29 mouse cellular contexts compared by ENCODE assay signal in the genomic region with DNA sequence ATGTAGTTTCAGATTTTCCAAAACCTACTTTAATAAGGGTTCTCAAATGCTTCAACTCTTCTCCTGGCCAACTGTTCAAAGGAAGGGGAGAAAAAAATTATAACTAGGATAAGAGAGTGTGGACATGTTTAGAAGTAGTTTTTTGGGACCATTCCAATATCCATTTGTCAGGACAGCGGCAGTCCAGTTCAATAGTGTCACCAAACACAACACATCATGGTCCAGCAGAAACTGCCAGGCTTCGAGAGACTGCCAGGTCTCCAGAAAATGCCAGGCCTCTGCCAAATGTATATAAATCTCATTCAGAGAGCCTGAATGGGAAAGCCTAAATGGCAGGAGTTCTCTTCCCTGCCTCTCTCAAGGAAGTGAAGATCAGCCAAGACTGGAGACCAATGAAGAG.
DNase-seq lines count a peak whose midpoint lies in the region; ATAC-seq and TF ChIP-seq lines count a peak whose summit lies in the region.
"Had no signal": no experiment of that assay in that cellular context is flagged by ENCODE, and none has a peak within 500 bp of the region (broad histone marks: within the 10 kb centered on the region; RNA-seq: fewer than 3 reads in every experiment).

No protein-coding gene starts in this region.

- H3K9me3 ChIP-seq in hindbrain, embryonic 16.5 days (ENCODE audit: control insufficient read depth, low read length), result no peaks in the 10 kb centered on the region
- H3K9me3 ChIP-seq in hindbrain, embryonic 14.5 days (ENCODE audit: control insufficient read depth, low read length), result no peaks in the 10 kb centered on the region
- no peaks in the 10 kb centered on the region for H3K9me3 ChIP-seq in midbrain, postnatal 0 days (ENCODE audit: low read length)
- H3K9me3 ChIP-seq in midbrain, embryonic 14.5 days (ENCODE audit: control insufficient read depth, low read length), result no peaks in the 10 kb centered on the region
- H3K9me3 ChIP-seq: embryonic facial prominence, embryonic 13.5 days; embryonic facial prominence, embryonic 15.5 days; forebrain, embryonic 10.5 days; forebrain, embryonic 12.5 days; G1E had no signal

- H3K4me1 ChIP-seq in hindbrain, embryonic 16.5 days (ENCODE audit: control insufficient read depth, insufficient read depth, low read depth, low read length), result no peaks in the 10 kb centered on the region
- H3K4me1 ChIP-seq in hindbrain, embryonic 14.5 days (replicated peaks; ENCODE audit: control insufficient read depth, insufficient read depth, low read length), result no peaks in the 10 kb centered on the region
- no peaks in the 10 kb centered on the region for H3K4me1 ChIP-seq in midbrain, postnatal 0 days (ENCODE audit: insufficient read depth, low read length)
- no peaks in the 10 kb centered on the region for H3K4me1 ChIP-seq in midbrain, embryonic 14.5 days (ENCODE audit: control insufficient read depth, insufficient read depth, low read length)
- H3K4me1 ChIP-seq: embryonic facial prominence, embryonic 13.5 days; embryonic facial prominence, embryonic 15.5 days; forebrain, embryonic 10.5 days; forebrain, embryonic 12.5 days had no signal

- no peak for DNase-seq in hindbrain, embryonic 14.5 days (ENCODE audit: low spot score)
- peak; percentile 1 for DNase-seq in left cerebral cortex, postnatal 4 days
- no peak for DNase-seq in left cerebral cortex, adult 9 months (ENCODE audit: low spot score in 2 of 2)
- peak; percentile 29 for DNase-seq in midbrain, postnatal 0 days (ENCODE audit: low spot score)
- no peak for DNase-seq in midbrain, embryonic 14.5 days
- DNase-seq: adrenal gland, adult 8-10 months; adrenal gland, postnatal 14 days; adrenal gland, postnatal 36 days; B cell, adult 2 months; cerebellum, adult 11 months; cerebellum, adult 18-20 months; cerebellum, adult 8-10 months; cerebellum, adult 9-11 months; cerebellum, postnatal 14 days; cerebellum, postnatal 36 days; embryo, embryonic 11 days had no signal

- no peaks in the 10 kb centered on the region for H3K36me3 ChIP-seq in hindbrain, embryonic 16.5 days (ENCODE audit: control insufficient read depth, insufficient read depth, low read length)
- no peaks in the 10 kb centered on the region for H3K36me3 ChIP-seq in hindbrain, embryonic 14.5 days (replicated peaks; ENCODE audit: control insufficient read depth, insufficient read depth)
- no peaks in the 10 kb centered on the region for H3K36me3 ChIP-seq in midbrain, postnatal 0 days (ENCODE audit: insufficient read depth, low read length)
- no peaks in the 10 kb centered on the region for H3K36me3 ChIP-seq in midbrain, embryonic 14.5 days (ENCODE audit: control insufficient read depth, insufficient read depth, low read length)
- H3K36me3 ChIP-seq: embryonic facial prominence, embryonic 13.5 days; embryonic facial prominence, embryonic 15.5 days; forebrain, embryonic 10.5 days; forebrain, embryonic 12.5 days; G1E had no signal

- H3K9ac ChIP-seq in hindbrain, embryonic 16.5 days (ENCODE audit: low read depth, low read length), result no peak overlapping the region
- no peak overlapping the region for H3K9ac ChIP-seq in hindbrain, embryonic 14.5 days
- no peak overlapping the region for H3K9ac ChIP-seq in midbrain, postnatal 0 days (replicated peaks; ENCODE audit: low read length, poor library complexity, severe bottlenecking)
- no peak overlapping the region for H3K9ac ChIP-seq in midbrain, embryonic 14.5 days (replicated peaks; ENCODE audit: low read length)
- H3K9ac ChIP-seq: embryonic facial prominence, embryonic 13.5 days; embryonic facial prominence, embryonic 15.5 days; forebrain, embryonic 12.5 days had no signal

- intact Hi-C loops in left cerebral cortex, postnatal 4 days (cut with DNase I), result no loop called here

- H3K4me2 ChIP-seq in hindbrain, embryonic 16.5 days (ENCODE audit: low read length), result no peak overlapping the region
- no peak overlapping the region for H3K4me2 ChIP-seq in hindbrain, embryonic 14.5 days (replicated peaks)
- H3K4me2 ChIP-seq in midbrain, postnatal 0 days (ENCODE audit: low read depth, low read length, poor library complexity, severe bottlenecking), result no peak overlapping the region
- H3K4me2 ChIP-seq in midbrain, embryonic 14.5 days (ENCODE audit: low read length), result no peak overlapping the region
- H3K4me2 ChIP-seq: embryonic facial prominence, embryonic 13.5 days; embryonic facial prominence, embryonic 15.5 days; forebrain, embryonic 12.5 days had no signal

- no peak overlapping the region for H3K27ac ChIP-seq in hindbrain, embryonic 16.5 days (ENCODE audit: low read depth, low read length)
- H3K27ac ChIP-seq in hindbrain, embryonic 14.5 days, result no peak overlapping the region
- no peak overlapping the region for H3K27ac ChIP-seq in midbrain, postnatal 0 days (ENCODE audit: low read depth, low read length)
- no peak overlapping the region for H3K27ac ChIP-seq in midbrain, embryonic 14.5 days (replicated peaks; ENCODE audit: low read depth, low read length)
- H3K27ac ChIP-seq: embryonic facial prominence, embryonic 13.5 days; embryonic facial prominence, embryonic 15.5 days; forebrain, embryonic 10.5 days; forebrain, embryonic 12.5 days had no signal

- H3K27me3 ChIP-seq in hindbrain, embryonic 16.5 days (replicated peaks; ENCODE audit: control insufficient read depth, insufficient read depth, low read length), result no peaks in the 10 kb centered on the region
- no peaks in the 10 kb centered on the region for H3K27me3 ChIP-seq in hindbrain, embryonic 14.5 days (ENCODE audit: control insufficient read depth, insufficient read depth, low read length)
- no peaks in the 10 kb centered on the region for H3K27me3 ChIP-seq in midbrain, postnatal 0 days (ENCODE audit: insufficient read depth, low read length)
- H3K27me3 ChIP-seq in midbrain, embryonic 14.5 days (ENCODE audit: control insufficient read depth, insufficient read depth, low read length), result no peaks in the 10 kb centered on the region
- H3K27me3 ChIP-seq: CH12.LX; embryonic facial prominence, embryonic 13.5 days; embryonic facial prominence, embryonic 15.5 days; forebrain, embryonic 12.5 days had no signal

- no peak for TF ChIP-seq CTCF in midbrain, postnatal 0 days (IDR thresholded peaks at IDR 0.05)

- ATAC-seq in hindbrain, embryonic 16.5 days, result peak; percentile 61; the same call in 1 of the 2 replicates
- no peak for ATAC-seq in hindbrain, embryonic 14.5 days (ENCODE audit: low FRiP score)
- ATAC-seq in midbrain, postnatal 0 days (ENCODE audit: low FRiP score), result no peak
- no peak for ATAC-seq in midbrain, embryonic 14.5 days (ENCODE audit: low FRiP score, low TSS enrichment)
- ATAC-seq: activated CD4-positive, CD25-positive, alpha-beta regulatory T cell, adult 4 months; CD4-positive, CD25-positive, alpha-beta regulatory T cell, adult 4 months; forebrain, embryonic 14.5 days; forebrain, embryonic 16.5 days; Patski had no signal

- H3K4me3 ChIP-seq in hindbrain, embryonic 16.5 days (ENCODE audit: low read length), result no peak overlapping the region
- H3K4me3 ChIP-seq in hindbrain, embryonic 14.5 days (replicated peaks; ENCODE audit: low read length), result no peak overlapping the region
- H3K4me3 ChIP-seq in midbrain, postnatal 0 days (ENCODE audit: low read depth, low read length), result no peak overlapping the region
- no peak overlapping the region for H3K4me3 ChIP-seq in midbrain, embryonic 14.5 days (replicated peaks; ENCODE audit: low read depth, low read length)
- H3K4me3 ChIP-seq: embryonic facial prominence, embryonic 13.5 days; embryonic facial prominence, embryonic 15.5 days; erythroblast, embryonic 14.5 days; forebrain, embryonic 10.5 days; forebrain, embryonic 12.5 days had no signal

- 71% methylated on average over 2 of the region's 2 CpGs for WGBS in hindbrain, embryonic 16.5 days
- WGBS in hindbrain, embryonic 14.5 days, result 77% methylated on average over 2 of the region's 2 CpGs
- 71% methylated on average over 2 of the region's 2 CpGs for WGBS in midbrain, postnatal 0 days
- 93% methylated on average over 2 of the region's 2 CpGs for WGBS in midbrain, embryonic 14.5 days

Comparison
In these comparisons a context has a peak if more than half of its experiments do, and no peak if none do; other contexts are left out.
1. DNase-seq: peak in left cerebral cortex, postnatal 4 days (single experiment) and midbrain, postnatal 0 days (single experiment); none in hindbrain, embryonic 14.5 days (single experiment), left cerebral cortex, adult 9 months (0 of 2) and midbrain, embryonic 14.5 days (single experiment).